Mouse (Mus musculus): ENCODE results near the gene D5Ertd579e. TPM values are rescaled to one million over a fixed set of nuclear protein-coding genes. Genes with fewer than 3 reads are reported as not detected.

Gene D5Ertd579e
- total RNA-seq, 2 experiments from 2014 or later = 56.4 to 66.5 TPM

DNA sequence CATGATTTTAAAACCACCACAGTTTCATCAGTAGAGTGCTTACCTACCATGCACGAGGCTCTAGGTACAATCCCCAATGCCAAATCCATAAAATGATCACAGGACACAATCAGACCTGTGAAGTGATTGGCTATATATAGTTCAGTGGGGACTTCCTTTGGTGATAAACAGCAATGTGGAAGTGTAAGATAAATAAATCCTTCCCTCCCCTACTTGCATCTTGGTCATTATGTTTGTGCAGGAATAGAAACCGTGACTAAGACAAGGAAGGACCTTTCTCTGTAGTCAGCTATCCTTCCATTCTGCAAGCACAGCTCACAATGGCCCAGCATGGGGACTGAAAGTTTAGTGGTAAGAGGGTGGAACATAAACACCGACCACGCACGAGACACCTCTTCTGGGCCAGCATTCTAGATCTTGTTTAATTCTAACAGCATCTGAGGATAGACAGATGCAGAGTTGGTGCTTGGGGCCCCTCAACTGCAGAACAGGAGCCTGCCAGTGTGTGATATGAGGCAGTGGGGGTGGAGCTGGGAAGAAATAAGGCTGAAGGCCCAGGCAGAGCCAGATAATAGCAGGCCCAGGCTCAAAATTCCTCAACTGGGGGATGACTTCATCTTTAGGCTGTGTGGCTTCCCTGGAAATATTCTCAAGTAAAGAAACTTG lies 25.0 kb upstream of the D5Ertd579e start:
- no peak for DNase-seq

DNA sequence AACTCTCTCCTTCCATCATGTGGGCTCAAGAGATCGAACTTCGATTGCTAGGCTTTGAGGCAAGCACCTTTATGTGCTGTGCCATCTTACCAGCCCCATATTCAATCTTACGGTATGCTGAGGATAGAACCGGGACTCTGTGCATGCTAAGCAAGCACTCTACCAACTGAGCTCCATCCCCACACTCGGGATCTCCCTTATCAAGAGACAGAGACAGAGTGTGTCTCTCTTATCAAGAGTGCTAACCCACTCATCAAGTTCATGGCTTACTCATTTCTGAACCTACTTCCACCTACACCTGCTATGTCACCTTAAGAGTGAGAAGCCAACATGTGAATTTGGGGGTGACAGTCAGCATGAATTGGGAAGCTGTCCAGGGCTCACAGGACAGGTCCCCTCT lies 24.4 kb upstream of the D5Ertd579e start:
- no peak for DNase-seq

DNA sequence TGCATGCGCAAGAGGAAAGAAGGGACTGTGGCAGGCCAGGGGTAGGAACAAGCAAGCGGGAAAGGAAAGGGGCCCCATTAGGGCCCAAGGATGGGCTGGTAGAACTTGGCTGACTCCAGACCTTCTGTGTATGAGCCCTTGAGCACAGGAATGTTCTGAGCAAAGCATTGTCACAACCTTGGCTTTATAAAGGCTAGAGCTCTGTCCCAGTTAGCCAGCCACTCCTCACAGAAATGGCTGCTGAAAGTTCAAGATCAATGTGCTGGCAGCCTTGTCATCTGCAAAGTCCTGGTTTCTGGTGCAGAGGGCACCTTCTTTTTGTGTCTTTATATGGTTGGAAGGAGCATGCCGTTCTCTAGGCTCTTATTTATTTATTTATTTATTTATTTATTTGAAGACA lies 23.8 kb upstream of the D5Ertd579e start:
- DNase-seq = peak in 1 of 2 experiments; percentile 47

DNA sequence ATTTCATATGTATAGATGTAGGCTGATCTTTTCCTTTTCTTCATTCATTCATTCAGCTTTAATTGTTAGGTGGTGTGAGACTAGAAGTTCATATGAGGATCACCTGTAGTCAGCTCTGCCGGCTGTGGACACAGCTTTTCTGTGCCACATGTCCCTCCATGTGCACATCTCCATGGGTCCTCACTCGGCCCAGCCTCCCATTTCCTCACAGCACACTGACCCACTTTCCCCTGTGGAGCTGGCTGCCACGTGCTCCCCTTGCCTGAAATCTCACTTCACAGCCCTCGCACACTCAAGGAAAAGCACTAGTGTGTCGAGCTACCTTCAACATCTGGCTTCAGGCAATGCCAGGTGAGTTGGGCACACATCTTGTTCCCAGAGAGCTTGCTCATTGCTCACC lies 23.3 kb upstream of the D5Ertd579e start:
- DNase-seq = no peak

DNA sequence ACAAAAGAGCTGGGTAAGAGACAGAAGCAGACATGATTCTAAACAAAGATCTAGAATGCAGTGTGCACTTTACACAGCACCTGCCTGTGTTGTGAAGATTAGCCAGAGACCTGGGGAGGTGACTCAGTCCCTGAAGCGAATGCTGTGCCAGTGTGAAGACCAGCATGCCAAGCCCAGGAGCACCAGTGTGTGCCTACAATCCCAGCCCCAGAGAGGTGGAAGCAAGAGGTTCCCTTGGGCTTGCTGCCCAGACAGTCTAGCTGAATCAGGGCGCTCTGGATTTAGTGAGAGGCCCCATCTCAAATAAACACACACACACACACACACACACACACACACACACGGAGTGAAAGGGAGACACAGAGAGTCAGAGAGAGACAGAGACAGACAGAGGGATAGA lies 22.1 kb upstream of the D5Ertd579e start:
- DNase-seq = no peak

DNA sequence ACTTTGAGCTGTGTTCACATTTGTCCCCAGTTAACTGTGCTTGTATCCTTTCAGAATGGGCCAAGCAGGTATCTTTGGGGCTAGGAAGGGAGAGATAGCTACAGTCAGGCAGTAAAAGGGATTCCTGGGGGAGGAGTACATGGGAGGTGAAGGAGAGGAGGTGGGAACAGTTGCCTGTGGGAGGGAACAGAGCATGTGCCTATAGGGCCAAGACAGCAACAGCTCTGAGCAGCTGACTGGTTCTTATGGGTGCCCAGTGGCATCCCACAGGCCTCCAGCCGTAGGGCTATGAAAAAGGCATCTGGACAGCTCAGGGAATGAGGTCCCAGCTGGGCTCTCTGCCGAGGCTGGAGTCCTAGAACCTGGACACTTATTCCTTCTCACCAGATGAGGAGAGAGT lies 21.0 kb upstream of the D5Ertd579e start:
- DNase-seq = no peak

DNA sequence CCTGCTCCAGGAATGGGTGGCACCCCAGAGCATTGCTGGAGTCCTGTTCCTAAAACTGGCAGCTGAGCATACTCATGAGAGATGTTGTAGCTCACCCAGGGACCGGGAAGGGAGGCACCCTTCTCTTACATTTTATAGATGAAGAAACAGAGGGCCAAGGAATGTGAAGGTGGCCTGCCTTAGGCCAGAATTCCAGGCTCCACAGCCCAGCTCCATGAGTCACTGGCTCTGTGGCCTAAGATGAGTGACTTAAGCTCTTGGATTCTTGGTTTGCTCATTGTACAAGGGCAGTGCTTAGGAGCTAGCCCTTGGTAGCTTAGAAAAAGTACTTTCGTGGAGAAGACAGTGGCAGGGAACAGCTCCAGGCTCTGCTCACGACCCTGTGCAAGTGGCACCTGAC lies 19.0 kb upstream of the D5Ertd579e start:
- DNase-seq = no peak

DNA sequence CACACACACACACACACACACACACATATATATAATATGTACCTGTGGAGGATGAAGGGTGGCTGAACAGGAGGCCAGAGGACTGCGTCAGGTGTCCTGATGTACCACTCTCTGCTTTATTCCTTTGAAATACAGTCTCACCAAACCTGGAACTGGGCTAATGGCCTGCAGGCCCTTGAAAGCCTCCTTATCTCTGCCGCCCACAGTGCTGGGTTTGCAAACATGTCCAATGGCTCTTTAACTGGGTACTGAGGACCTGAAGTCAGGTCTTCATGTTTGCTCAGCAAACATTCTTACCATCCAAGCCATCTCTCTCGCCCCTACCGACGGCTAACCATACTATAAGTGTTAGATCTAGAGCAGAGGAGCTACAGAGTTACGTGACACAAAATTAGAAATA lies 17.9 kb upstream of the D5Ertd579e start:
- no peak for DNase-seq

DNA sequence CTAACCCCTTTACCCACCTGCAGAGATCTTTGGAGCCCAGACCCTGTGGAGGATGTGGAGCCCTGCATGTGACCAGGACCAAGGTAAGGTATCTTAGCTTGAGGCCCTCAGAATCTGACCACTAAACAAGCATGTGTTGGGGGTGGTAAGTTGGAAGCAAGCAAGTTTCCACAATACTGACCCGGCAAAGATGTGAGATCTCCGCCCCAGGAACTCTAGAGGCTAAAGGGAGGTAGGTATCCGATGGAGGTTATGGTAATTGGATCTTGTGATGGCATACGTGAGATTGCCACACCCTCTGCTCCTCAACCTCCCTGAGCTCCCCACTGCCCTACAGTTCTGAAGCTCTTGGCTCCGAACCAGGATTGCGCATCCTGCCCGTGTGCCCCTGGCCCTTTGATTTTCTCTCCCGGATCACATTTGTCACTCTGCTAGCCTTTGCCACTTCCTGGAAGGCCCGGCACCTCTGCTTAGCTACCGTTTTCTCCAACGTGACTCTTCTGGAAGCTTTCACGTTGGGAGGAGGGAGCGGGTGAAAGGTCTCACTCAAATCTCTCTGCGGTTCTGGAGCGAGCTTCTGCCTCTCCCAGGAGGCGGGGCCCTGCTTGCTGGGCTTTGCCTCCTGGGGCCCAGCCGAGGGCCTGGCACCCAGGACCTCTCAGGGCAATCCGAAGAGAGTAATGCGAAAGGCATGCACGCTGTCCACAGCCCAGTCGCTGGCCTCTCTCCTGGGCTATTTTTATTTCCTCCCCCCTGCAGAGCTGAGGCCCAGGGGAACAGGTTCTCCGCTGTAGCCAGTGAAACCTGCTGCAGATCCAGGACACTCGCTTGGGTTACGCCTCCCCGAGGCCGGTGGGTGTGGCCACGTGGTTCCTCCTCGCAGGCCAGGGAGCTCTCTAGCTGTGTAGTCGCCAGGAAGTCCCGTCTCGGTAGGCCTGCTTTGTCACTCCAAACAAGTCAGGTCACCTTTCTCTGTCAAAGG lies 17.0 kb upstream of the D5Ertd579e start:
- DNase-seq = peak; percentile 95

DNA sequence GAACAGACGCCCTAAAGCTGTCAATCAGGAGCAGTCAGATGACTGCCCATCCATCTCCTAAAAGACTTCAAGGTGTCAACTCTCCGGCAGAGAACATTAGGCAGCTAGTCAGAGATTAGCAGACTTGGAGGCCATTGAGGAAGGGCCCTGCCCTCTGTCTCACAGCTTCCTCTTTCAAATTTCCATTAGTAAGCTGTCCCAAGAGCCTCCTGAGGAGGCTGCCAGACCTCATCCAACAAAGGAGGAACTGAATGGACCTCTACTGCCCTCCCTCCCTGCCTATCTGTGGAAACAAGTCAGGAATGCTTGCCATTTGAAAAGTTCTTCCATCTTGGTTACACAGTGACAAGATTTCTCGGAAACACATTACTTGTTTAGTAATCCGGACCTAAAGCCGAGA lies 16.0 kb upstream of the D5Ertd579e start:
- DNase-seq = no peak

DNA sequence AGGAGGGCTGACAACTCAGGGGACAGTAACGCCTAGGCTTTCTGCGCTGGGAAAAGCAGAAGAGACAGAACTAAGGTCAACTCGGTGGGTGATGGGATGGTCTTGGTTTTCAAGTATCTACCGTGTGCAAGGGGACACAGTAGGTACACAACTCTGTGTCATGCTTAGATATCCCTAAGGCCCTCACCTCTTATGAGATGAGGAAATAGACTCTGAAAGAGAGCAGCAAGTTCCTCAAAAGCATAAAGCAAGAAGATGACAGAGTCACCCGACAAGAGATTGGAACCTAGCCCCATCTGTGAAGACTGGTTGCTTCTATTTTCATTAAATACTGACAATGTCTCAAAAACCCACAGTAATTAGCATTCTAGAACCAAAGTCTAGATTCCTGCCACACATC lies 10.0 kb upstream of the D5Ertd579e start:
- no peak for DNase-seq

DNA sequence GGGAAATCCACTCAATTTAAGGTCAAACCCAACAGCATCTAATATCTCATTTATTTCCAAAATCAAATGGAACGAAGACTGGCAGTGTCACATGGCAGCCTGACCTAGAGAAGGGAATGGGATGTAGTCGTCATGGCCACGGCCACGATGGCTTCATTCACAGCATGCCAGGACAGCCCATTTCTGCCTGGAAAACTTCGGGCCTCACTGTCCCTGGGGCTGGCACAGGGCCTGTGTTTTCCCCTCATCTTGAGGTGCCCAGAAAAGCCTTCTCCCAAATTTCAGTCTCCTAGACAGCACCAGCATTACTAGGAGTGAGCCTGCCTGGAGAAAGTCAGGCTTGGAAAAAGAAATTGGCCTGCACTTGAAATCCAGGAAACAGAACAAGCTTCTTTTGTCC lies 9.6 kb upstream of the D5Ertd579e start:
- no peak for DNase-seq

DNA sequence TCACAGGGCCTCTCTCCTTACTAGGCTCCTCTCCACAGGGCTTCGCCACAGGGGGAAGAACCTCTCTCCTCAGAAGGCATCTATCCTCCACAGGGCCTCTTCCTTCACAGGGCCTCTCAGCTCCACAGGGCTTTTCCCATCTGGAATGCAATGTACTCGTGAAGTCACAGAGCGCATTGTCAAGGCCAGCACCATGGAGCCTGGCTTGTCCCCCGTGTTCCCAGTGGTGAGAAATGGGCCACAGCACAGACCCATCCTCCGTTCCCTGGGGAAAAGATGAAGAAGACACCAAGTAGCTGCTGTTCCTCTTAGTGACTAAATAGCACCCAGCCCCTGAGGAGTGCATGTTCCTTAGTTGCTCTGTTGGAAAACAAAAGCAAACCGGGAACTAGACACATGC lies 8.9 kb upstream of the D5Ertd579e start:
- DNase-seq = no peak

DNA sequence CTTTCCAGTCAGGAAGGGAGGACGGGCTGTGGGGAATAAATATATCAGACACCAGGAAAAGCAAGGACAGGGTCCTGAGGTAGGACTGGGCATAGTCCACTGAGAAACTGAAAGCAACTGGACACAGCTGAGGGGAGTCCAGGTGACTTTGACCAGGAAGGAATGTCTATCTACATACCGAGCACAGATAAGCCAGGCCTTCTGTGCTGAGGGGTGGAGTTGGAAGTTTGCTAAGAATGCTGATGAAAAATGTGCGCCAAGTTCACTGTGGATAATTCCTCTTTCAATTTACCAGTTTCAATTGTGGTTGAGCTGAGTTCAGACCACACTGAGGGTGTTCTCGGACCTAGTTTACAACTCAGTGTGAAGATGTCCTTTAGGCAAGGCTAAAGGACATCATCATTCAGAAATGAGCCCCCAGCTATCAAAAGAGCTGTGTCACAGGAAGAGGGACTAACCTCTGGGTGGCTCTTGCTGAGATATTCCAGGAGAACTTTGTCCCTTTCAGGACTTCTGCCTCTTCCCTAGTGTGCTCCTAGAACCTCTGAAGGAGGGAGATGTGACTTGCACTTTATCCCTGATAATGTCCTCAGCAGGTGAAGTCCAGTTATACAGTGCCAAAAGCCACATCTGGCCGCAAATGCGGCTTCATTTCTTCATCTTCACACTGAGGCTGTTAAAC lies 5.3 kb upstream of the D5Ertd579e start:
- DNase-seq = no peak

DNA sequence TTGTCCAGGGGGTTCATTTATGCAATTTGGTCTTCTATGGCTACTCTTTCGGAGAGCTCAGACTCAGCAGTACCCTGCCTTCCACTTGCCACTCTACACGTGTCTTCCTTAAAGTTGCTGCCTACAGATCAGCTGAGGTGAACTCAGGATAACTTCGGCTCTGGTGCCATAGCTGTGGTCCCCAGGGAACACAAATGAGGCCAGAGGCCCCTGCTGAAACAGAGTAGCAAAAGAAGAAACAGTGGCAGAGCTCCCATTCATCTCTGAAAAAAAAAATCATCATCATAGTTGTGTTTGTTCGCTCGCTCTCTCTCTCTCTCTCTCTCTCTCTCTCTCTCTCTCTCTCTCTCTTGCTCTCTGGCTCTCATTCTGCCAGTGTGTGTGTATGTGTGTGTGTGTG lies 2.9 kb upstream of the D5Ertd579e start:
- DNase-seq = no peak

DNA sequence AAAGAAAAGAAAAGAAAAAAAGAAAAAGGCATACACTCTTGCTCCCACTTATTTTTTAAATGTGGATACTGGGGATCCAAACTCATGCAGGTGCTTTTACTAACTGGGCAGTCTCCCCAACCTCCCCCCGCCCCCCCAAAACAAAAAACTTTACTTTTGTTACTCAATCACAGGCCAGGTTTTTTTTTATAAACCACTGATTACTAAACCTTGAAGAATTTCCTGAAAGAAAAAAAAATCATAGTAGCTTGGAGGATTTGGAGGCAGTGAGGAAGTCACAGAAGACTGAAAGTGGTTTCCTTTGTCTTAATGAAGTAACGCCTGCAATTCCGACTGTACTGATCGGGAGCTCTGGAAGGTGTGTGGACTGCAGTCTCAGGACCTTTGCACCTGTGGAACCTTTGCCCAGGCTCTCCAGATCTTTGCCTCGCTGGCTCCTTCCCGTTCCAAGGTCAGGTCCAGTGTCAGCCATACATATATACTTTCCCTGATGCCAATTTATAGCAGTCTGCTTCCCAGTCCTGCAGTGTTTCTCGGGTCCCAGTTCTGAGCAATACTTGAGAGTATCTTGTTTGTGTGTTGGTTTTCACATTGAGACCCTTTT lies 2.3 kb upstream of the D5Ertd579e start:
- no peak for DNase-seq

DNA sequence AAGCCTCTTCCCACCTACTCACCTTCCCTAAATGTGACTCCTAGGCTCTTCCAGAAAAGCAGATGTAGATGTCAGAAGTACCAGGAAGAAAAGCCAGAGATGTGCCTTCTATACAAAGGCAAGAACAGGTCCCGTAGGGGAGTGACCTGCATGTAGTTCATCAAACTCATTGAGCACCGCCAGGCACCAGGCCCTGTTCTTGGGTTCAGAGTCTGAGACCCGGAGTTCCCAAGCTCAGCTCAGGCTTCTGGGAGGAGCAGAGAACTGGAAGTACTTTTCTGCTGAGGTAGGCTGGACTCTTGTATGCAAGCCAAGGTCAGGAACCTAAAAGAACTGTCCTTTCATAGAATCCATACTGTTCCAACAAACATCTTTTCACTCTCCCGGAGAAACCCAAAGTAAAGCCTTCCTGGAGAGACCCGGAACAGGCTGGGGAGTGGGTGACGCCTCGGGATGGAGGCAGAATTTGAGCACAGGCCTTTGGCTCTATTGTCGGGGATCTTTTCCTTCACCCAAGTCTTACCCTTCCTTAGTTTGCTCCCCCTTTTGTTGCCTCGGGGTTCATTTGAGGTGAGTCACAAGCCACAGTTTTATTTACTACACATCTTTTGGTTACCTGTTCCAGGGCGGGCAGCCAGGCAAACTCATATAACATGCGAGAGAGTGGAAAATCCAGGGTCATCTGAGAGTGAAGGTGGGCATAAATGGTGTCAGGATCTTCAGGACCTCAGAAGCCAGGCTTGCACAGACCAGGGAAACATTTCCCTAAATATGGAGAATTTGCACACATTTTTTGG lies 878 bp upstream of the D5Ertd579e start:
- peak; percentile 24 to 47 for DNase-seq

DNA sequence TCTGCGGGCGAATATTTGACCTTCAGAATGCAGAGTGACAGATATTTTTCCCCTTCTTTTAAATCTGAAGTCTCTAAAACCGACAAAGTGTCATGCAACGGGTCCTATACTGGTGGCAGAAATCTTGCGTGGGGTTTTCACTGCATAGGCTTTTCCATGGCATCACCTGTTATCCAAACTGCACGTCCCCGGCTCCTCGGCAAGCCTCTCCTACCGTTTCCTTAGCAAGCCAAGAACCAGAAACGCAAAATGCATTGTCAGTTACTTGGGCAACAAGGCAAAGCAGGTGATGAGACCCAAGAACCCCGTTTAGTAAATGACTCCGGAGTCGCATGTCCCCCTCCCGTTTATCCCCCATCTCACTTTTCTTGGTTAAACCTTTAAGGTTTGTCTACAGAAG lies 819 bp downstream of the D5Ertd579e start:
- DNase-seq = no peak

DNA sequence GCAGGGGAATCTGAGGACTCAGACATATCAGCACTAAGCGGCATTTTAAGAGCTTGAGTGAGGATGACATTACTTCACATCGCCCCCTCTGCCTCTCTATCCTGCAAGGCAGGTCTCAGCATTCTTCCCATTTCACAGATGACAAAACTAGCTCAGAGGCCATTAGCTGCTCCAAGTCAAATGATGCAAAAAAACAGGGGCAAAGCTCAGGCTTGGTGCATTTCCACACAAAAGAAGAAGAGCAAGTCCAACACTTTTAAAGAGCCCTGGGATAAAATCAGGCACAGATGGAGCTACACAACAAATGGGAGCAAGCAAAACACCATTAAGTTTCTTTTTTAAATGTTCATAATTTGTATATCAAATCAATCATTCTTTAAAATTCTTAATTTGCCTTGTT lies 2.2 kb downstream of the D5Ertd579e start:
- no peak for DNase-seq

DNA sequence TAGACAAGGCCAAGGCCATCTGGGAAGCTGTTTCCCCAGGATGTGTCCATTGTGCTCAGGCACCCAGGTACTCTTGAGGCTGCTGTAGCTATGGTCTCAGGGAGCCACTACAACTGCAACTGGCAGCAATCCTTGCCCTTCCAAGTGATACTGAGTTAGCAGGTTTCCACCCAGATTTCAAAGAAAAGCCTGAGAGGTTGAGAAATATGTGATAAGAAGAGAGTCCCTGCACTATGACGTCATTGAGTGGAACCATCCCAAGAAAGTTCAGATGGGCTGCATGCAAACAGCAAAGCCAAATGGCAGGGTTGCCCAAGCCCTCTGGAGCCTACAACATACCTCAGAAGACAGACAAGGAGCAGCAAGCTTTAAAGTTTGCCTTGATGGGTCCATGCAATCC lies 4.4 kb downstream of the D5Ertd579e start:
- peak; percentile 47 to 50 for DNase-seq

DNA sequence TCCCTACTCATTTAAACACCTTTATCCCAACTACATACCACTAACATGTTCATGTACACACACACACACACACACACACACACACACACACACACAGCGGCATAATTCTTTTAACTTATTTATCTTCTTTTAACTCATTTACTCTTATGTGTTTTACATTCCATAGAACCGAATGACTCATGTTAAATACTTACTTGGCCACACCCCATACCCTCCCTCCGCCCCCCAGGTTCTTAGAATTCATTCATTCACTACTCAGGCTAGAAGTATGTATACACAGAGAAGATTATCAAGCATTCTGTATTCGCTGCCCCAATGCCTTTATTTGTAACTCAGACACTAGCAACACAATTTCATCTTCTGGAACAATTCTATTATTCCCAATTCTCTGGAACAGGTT lies 10.7 kb downstream of the D5Ertd579e start:
- no peak for DNase-seq

DNA sequence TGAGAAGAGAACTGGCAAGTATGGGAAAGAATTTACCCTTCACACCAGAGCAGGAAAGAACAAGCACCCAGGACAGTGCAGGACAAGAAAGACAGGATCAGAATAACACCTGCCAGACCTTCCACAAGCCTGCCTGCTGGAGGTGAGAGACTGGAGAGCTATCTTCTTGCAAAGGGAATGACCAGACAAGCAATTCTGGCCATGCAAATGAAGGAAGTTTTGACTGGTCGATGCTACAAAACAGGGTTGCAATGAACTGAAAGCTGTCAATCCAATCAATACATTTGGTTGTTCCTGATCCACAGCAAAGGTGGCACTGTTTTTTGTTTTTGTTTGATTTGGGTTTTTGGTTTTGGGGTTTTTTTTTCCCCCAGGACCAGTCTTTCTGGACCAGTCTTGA lies 12.2 kb downstream of the D5Ertd579e start:
- no peak for DNase-seq
